Mouse (Mus musculus): ENCODE measurements around the gene Slc35f1. TPM values are rescaled to one million over a fixed set of nuclear protein-coding genes. Genes with fewer than 3 reads are reported as not detected.

Slc35f1 gene
- polyA plus RNA-seq, 1 experiment: 0.02 TPM

DNA sequence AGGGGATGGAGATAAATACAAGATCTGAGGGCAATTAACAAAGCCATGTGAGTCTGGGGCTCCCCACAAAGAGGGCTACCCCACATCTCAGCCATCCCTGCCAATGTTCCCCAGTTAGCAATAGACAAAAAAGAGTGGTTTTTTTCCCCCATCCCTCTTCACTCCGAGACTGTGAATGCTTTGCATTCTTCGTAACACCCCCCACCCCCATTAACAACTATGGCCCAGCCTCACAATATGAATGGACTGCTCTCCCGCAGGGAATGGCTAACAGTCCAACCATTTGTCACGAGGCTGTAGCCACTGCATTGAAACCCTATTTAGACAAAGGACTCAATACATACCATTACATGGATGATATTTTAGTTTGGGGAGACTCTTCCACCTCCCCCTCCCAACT is 338.1 kb downstream of the Slc35f1 start:
- no peak overlapping the region for H3K27ac ChIP-seq (ENCODE audit: control insufficient read depth, insufficient read depth, low read depth, low read length)
- H3K4me3 ChIP-seq (ENCODE audit: control insufficient read depth, low read depth, low read length): no peak overlapping the region
- TF ChIP-seq POLR2A (IDR thresholded peaks at IDR 0.05; ENCODE audit: control insufficient read depth, low read depth, low read length) (no peak), CTCF (IDR thresholded peaks at IDR 0.05; ENCODE audit: control insufficient read depth, insufficient read depth, insufficient replicate concordance, low read depth, low read length) (no peak)

DNA sequence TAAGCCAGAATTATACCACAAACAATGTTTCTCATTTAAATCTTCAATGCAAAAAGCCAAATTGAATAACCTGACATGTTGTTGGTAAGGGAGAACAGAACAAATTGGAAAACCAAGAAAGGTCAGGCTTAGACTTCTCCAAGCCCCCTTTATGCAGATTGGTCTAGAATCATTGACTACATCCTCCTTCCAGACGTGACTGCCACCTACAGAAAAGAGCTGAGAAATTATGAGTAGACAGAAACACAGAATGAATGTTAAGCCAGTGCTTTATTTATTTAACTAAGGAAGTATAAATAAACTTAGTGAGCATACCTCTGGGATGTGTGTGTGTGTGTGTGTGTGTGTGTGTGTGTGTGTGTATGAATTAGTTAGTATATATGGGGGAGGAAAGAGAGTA is 344.9 kb downstream of the Slc35f1 start:
- no peak overlapping the region for H3K4me3 ChIP-seq (ENCODE audit: control insufficient read depth, low read depth, low read length)
- H3K27me3 ChIP-seq (ENCODE audit: control insufficient read depth, insufficient read depth, low read length): no peaks in the 10 kb centered on the region
- no peaks in the 10 kb centered on the region for H3K4me1 ChIP-seq (ENCODE audit: control insufficient read depth, insufficient read depth, low read length)
- no peaks in the 10 kb centered on the region for H3K36me3 ChIP-seq (ENCODE audit: control insufficient read depth, insufficient read depth, low read length)
- H3K27ac ChIP-seq (ENCODE audit: control insufficient read depth, insufficient read depth, low read depth, low read length): no peak overlapping the region
- TF ChIP-seq CTCF (IDR thresholded peaks at IDR 0.05; ENCODE audit: control insufficient read depth, insufficient read depth, insufficient replicate concordance, low read depth, low read length) (no peak), POLR2A (IDR thresholded peaks at IDR 0.05; ENCODE audit: control insufficient read depth, low read depth, low read length) (no peak)

More for the DNA sequence above, 338.1 kb downstream of the Slc35f1 start:
- no peaks in the 10 kb centered on the region for H3K36me3 ChIP-seq (ENCODE audit: control insufficient read depth, insufficient read depth, low read length)
- H3K27me3 ChIP-seq (ENCODE audit: control insufficient read depth, insufficient read depth, low read length): no peaks in the 10 kb centered on the region
- no peaks in the 10 kb centered on the region for H3K4me1 ChIP-seq (ENCODE audit: control insufficient read depth, insufficient read depth, low read length)

DNA sequence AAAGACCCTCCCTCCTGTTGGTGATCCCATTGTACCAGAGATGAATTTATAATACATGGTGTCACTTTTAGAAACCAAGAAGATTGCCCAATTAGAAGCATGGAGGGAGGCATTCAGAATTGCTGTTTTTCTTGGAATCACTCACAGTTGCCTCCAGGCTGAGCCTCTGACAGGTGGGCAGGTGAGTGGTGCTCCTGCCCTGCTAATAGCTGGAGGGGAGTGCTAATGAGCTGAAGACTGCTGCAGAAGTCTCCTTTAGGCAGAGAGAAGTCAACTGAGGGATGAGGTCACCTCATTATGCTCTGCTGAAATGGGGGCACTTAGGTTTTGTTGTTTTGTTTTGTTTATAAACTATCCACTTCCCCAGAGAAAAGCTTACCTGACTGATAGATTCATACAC is 355.6 kb downstream of the Slc35f1 start:
- Histone ChIP-seq H3K27me3 (ENCODE audit: control insufficient read depth, insufficient read depth, low read length) (no peaks in the 10 kb centered on the region), H3K4me3 (ENCODE audit: control insufficient read depth, low read depth, low read length) (no peak overlapping the region), H3K4me1 (ENCODE audit: control insufficient read depth, insufficient read depth, low read length) (no peaks in the 10 kb centered on the region), H3K36me3 (ENCODE audit: control insufficient read depth, insufficient read depth, low read length) (no peaks in the 10 kb centered on the region), H3K27ac (ENCODE audit: control insufficient read depth, insufficient read depth, low read depth, low read length) (no peak overlapping the region)
- TF ChIP-seq POLR2A (IDR thresholded peaks at IDR 0.05; ENCODE audit: control insufficient read depth, low read depth, low read length) (no peak), CTCF (IDR thresholded peaks at IDR 0.05; ENCODE audit: control insufficient read depth, insufficient read depth, insufficient replicate concordance, low read depth, low read length) (no peak)

DNA sequence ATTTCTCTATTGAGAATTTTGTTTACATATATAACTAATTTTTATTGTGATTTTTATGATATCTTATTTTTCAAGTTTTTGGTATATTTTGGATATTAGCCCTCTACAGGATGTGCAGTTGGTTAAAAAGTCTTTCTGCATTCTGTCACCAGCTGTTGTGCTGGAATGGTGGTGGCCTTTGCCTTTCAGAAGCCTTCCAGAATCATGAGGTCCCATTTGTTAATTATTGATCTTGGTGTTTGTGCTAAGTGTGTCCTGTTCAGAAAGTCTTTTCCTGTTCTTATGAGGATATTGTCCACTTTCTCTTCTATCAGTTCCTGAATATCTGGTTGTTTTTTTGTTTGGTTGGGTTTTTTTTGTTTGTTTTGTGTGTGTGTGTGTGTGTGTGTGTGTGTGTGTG is 362.2 kb downstream of the Slc35f1 start:
- no peaks in the 10 kb centered on the region for H3K36me3 ChIP-seq (ENCODE audit: control insufficient read depth, insufficient read depth, low read length)
- TF ChIP-seq CTCF (IDR thresholded peaks at IDR 0.05; ENCODE audit: control insufficient read depth, insufficient read depth, insufficient replicate concordance, low read depth, low read length) (no peak), POLR2A (IDR thresholded peaks at IDR 0.05; ENCODE audit: control insufficient read depth, low read depth, low read length) (no peak)
- no peaks in the 10 kb centered on the region for H3K4me1 ChIP-seq (ENCODE audit: control insufficient read depth, insufficient read depth, low read length)
- H3K4me3 ChIP-seq (ENCODE audit: control insufficient read depth, low read depth, low read length): no peak overlapping the region
- no peak overlapping the region for H3K27ac ChIP-seq (ENCODE audit: control insufficient read depth, insufficient read depth, low read depth, low read length)
- H3K27me3 ChIP-seq (ENCODE audit: control insufficient read depth, insufficient read depth, low read length): no peaks in the 10 kb centered on the region

DNA sequence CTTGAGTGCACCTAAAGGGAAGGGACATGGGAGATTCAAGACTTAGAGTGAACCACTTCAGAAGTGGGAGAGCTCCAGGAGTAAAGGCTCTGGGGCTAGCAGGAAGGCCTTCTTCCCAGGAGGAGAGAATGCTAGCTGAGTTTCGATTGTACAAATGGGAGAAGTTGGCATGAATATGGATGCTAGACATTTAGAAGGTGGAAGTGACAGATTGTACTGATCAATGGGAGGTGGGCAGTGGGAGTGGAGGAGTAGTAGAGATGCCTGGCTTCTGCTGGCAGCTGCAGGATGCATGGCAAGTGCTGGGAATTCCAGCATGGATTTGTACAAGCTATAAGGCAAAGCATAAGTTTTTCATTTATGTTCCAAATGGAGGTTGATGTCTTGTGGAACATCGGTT is 370.4 kb downstream of the Slc35f1 start:
- H3K27me3 ChIP-seq (ENCODE audit: control insufficient read depth, insufficient read depth, low read length): no peaks in the 10 kb centered on the region
- no peaks in the 10 kb centered on the region for H3K4me1 ChIP-seq (ENCODE audit: control insufficient read depth, insufficient read depth, low read length)
- no peak overlapping the region for H3K4me3 ChIP-seq (ENCODE audit: control insufficient read depth, low read depth, low read length)
- no peaks in the 10 kb centered on the region for H3K36me3 ChIP-seq (ENCODE audit: control insufficient read depth, insufficient read depth, low read length)
- no peak for TF ChIP-seq CTCF (IDR thresholded peaks at IDR 0.05; ENCODE audit: control insufficient read depth, insufficient read depth, insufficient replicate concordance, low read depth, low read length)
- no peak for TF ChIP-seq POLR2A (IDR thresholded peaks at IDR 0.05; ENCODE audit: control insufficient read depth, low read depth, low read length)
- no peak overlapping the region for H3K27ac ChIP-seq (ENCODE audit: control insufficient read depth, insufficient read depth, low read depth, low read length)

DNA sequence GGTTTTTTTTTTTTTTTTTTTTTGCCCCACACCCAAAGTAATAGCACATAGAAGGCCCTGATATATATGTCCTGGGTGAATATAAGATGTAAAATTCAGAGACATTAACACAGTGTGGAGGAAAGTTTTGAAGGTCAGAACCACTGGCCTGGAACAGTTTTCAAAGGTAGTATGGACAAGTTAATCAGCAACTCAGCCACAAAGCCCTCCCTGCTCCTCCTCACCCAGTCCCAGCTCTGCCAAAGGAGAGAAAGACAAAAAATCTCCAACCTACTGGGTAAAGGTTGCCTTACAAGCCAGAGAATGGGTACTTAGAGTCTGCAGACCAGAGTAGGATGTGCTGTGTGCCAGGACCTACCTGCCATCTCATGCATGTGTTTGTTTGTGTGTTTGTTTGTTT is 372.4 kb downstream of the Slc35f1 start:
- H3K4me1 ChIP-seq (ENCODE audit: control insufficient read depth, insufficient read depth, low read length): no peaks in the 10 kb centered on the region
- H3K27me3 ChIP-seq (ENCODE audit: control insufficient read depth, insufficient read depth, low read length): no peaks in the 10 kb centered on the region
- H3K4me3 ChIP-seq (ENCODE audit: control insufficient read depth, low read depth, low read length): no peak overlapping the region
- H3K27ac ChIP-seq (ENCODE audit: control insufficient read depth, insufficient read depth, low read depth, low read length): no peak overlapping the region
- TF ChIP-seq CTCF (IDR thresholded peaks at IDR 0.05; ENCODE audit: control insufficient read depth, insufficient read depth, insufficient replicate concordance, low read depth, low read length) (no peak), POLR2A (IDR thresholded peaks at IDR 0.05; ENCODE audit: control insufficient read depth, low read depth, low read length) (no peak)
- no peaks in the 10 kb centered on the region for H3K36me3 ChIP-seq (ENCODE audit: control insufficient read depth, insufficient read depth, low read length)

DNA sequence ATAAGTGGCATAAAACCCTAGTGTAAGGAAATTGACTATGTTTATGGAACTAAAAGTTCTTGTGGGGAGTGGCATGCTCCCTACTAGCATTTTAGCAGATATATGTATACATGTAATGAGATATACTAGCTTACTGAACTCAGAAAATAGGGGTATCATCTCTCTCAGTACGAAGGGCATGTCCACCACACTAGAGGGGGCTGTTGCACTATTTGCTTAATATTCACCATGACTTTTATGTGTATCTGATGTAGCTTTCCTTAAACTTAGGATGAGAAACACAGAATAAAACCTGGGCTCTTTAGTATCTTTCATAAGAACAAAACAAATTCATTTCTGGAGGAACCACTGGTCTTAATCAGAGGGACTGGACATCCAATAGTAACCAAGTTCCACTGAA is 397.5 kb downstream of the Slc35f1 start:
- TF ChIP-seq POLR2A (IDR thresholded peaks at IDR 0.05; ENCODE audit: control insufficient read depth, low read depth, low read length): no peak
- no peak for TF ChIP-seq CTCF (IDR thresholded peaks at IDR 0.05; ENCODE audit: control insufficient read depth, insufficient read depth, insufficient replicate concordance, low read depth, low read length)
- no peaks in the 10 kb centered on the region for H3K36me3 ChIP-seq (ENCODE audit: control insufficient read depth, insufficient read depth, low read length)
- no peaks in the 10 kb centered on the region for H3K4me1 ChIP-seq (ENCODE audit: control insufficient read depth, insufficient read depth, low read length)
- H3K4me3 ChIP-seq (ENCODE audit: control insufficient read depth, low read depth, low read length): no peak overlapping the region
- H3K27ac ChIP-seq (ENCODE audit: control insufficient read depth, insufficient read depth, low read depth, low read length): no peak overlapping the region
- no peaks in the 10 kb centered on the region for H3K27me3 ChIP-seq (ENCODE audit: control insufficient read depth, insufficient read depth, low read length)

DNA sequence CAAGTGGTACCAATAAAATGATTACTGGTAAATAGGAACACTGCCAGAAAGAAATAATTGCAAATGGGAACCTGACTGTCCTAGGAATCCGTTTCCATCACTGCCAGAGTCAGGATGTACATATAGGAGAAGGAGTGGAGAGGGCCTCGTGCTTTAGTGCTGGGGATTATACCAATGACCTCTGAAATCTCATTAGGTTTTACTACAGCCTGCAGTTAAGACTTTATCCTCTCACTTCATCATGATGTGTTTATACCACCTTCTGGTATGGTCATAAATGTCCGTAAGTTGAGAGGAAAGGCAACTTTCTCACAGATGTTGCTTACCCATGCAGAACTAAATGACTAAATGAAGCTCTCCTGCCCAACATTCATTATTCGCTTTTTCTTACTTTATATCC is 401.2 kb downstream of the Slc35f1 start:
- no peaks in the 10 kb centered on the region for H3K27me3 ChIP-seq (ENCODE audit: control insufficient read depth, insufficient read depth, low read length)
- no peak overlapping the region for H3K4me3 ChIP-seq (ENCODE audit: control insufficient read depth, low read depth, low read length)
- H3K27ac ChIP-seq (ENCODE audit: control insufficient read depth, insufficient read depth, low read depth, low read length): no peak overlapping the region
- H3K4me1 ChIP-seq (ENCODE audit: control insufficient read depth, insufficient read depth, low read length): no peaks in the 10 kb centered on the region
- no peaks in the 10 kb centered on the region for H3K36me3 ChIP-seq (ENCODE audit: control insufficient read depth, insufficient read depth, low read length)
- no peak for TF ChIP-seq POLR2A (IDR thresholded peaks at IDR 0.05; ENCODE audit: control insufficient read depth, low read depth, low read length)
- no peak for TF ChIP-seq CTCF (IDR thresholded peaks at IDR 0.05; ENCODE audit: control insufficient read depth, insufficient read depth, insufficient replicate concordance, low read depth, low read length)
